Mouse (Mus musculus): ENCODE data around the gene Rab31.

GRCm38 (mm10) chr17:65614431-65614830 is 158.1 kb downstream of the Rab31 start:
- TF ChIP-seq CTCF (IDR thresholded peaks at IDR 0.05; ENCODE audit: low read depth) (no peak), EP300 (optimal IDR thresholded peaks at IDR 0.05) (no peak)

Data from stomach, postnatal 0 days (tissue).